15 mouse cellular contexts compared by ENCODE assay signal in genomic region chr7:77009571-77009970, GRCm38 (mm10).
"Had no signal": no experiment of that assay in that cellular context is flagged by ENCODE, and none has a peak within 500 bp of the region (broad histone marks: within the 10 kb centered on the region; RNA-seq: fewer than 3 reads in every experiment).

No protein-coding gene starts in this region.

- H3K9me3 ChIP-seq: limb, embryonic 12.5 days; limb, embryonic 15.5 days; liver, embryonic 13.5 days had no signal

- H3K36me3 ChIP-seq: limb, embryonic 12.5 days; limb, embryonic 15.5 days; liver, embryonic 13.5 days had no signal

- DNase-seq: kidney, postnatal 25 days; left cerebral cortex, postnatal 4 days; liver, embryonic 13.5 days; lung, adult 2 months; lung, postnatal 14 days; lung, postnatal 4 days; midbrain, embryonic 14.5 days; thymus, adult 2 months; thymus, postnatal 14 days; thymus, postnatal 4 days had no signal

- H3K27ac ChIP-seq: kidney, postnatal 0 days; limb, embryonic 12.5 days; limb, embryonic 15.5 days; liver, embryonic 13.5 days; stomach, postnatal 0 days had no signal

- H3K9ac ChIP-seq: limb, embryonic 12.5 days; limb, embryonic 15.5 days; liver, embryonic 13.5 days had no signal

- H3K4me2 ChIP-seq: limb, embryonic 12.5 days; limb, embryonic 15.5 days; liver, embryonic 13.5 days; midbrain, embryonic 11.5 days had no signal

- H3K4me1 ChIP-seq: limb, embryonic 12.5 days; limb, embryonic 15.5 days; liver, embryonic 13.5 days had no signal

- H3K4me3 ChIP-seq: limb, embryonic 12.5 days; limb, embryonic 15.5 days; liver, embryonic 13.5 days had no signal

- H3K27me3 ChIP-seq: limb, embryonic 12.5 days; limb, embryonic 15.5 days; liver, embryonic 13.5 days had no signal
